Mouse (Mus musculus) heart, adult 11 months (tissue): Measurements from ENCODE around the gene Plekha1.

Source experiments
- DNase-seq: peaks from one replicate; pipeline ENCODE4 v3.0.0; 2022

Gene Plekha1

DNA sequence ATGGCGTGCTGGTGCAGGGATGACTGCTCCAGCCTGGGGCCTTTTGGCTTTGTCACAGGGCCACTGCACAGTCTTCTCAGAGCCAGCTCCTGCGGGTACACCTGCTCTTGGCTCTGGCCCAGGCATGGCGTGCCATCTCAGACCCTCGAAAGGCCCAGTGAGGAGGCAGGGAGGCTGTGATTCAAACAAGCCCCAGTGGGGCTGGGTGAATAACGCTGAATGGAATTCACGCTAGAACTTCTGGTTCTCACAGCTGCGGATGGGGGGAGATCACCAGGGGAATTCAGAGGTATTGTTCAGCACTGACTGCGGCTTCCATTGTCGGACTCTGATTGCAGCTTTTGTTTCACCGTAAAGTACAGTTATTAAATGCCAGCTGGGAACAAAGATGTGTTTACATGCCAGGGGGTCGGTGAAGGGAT lies 4.8 kb upstream of the Plekha1 start:
- peak; percentile 90 for DNase-seq

GRCm38 (mm10) chr7:130862501-130862900 lies 3.1 kb upstream of the Plekha1 start:
- DNase-seq, result peak; percentile 86

- peak; percentile 88 for DNase-seq
Observed at GRCm38 (mm10) chr7:130864711-130865110, 845 bp upstream of the Plekha1 start.

- peak; percentile 75 for DNase-seq
Observed at GRCm38 (mm10) chr7:130866640-130867039, 1.1 kb downstream of the Plekha1 start.

GRCm38 (mm10) chr7:130867256-130867655 lies 1.7 kb downstream of the Plekha1 start:
- peak; percentile 64 for DNase-seq

GRCm38 (mm10) chr7:130884161-130884560 lies 18.6 kb downstream of the Plekha1 start:
- DNase-seq, result peak; percentile 80

DNA sequence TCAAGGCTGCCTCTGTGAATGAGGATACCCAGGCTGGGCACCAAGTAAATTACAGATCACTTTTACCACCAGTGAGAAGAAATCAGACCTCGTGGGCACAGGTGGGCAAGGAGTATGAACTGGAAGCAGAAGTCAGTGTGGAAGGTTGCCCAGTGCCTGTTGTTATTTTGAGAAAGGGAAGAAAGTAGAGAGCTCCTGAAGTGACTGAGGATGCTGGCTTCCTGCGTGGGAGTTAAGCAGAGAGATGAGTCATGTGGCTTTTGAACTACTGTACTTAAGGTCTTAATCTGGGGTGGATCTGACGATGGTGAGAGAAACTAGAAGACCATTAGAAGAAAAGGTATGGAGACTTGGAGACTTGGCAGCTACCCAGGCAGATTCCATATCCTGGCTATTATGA lies 20.7 kb downstream of the Plekha1 start:
- DNase-seq, result peak; percentile 84

- DNase-seq, result peak; percentile 90
Observed at GRCm38 (mm10) chr7:130887946-130888345, 22.4 kb downstream of the Plekha1 start.

DNA sequence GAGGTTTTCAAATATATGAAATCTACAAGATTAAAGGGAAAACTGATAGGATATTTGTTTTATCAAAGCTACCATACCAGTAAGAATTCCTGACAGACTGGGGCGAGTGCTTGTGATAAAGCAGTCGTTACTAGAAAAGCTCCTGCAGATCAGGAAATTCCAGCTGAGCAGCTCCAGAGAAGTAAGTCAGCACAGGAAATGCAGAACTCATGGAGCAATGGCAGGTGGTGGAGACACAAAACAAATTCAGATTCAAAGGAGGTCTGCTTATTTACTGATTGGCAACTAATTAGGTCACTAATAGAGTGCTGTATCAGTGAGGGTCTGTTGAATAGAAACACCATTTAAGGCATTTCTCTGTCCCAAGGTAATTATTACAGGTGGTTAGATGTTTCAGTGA lies 25.3 kb downstream of the Plekha1 start:
- no peak for DNase-seq

GRCm38 (mm10) chr7:130892973-130893372 lies 27.4 kb downstream of the Plekha1 start:
- DNase-seq, result peak; percentile 95

DNA sequence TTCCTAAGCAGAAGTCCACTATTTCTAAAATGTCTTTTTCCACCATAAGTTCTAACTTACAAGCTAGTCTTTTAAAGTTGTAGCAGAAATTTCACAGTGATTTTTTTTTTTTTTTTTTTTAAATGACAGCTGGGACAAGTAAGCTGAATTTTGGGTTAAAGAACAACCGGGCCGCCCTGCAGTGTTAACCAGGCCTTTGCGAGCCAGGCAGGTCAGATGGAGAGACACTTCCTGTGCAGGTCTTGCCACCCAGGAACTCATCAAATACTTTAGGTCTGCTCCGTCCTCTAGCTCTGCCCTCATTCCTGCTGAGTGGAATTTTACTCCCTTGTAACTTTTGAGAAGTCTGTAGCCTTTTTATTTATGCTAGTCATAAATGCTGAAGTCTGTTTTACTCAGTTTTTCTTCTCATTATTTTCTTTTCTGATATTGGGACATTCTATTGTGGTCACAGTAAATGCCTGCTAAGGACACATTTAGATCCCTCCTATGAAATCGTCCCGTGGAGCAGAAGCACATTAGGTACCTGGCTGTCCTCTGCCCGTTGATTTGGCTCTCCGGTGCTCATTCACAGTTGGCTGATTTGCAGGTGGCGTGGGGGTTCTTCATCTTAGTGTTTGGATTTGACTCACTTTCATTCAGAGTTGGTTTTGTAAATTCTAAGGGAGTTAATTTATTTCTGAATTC lies 29.5 kb downstream of the Plekha1 start:
- no peak for DNase-seq

GRCm38 (mm10) chr7:130895618-130895945 lies 30.0 kb downstream of the Plekha1 start:
- no peak for DNase-seq

DNA sequence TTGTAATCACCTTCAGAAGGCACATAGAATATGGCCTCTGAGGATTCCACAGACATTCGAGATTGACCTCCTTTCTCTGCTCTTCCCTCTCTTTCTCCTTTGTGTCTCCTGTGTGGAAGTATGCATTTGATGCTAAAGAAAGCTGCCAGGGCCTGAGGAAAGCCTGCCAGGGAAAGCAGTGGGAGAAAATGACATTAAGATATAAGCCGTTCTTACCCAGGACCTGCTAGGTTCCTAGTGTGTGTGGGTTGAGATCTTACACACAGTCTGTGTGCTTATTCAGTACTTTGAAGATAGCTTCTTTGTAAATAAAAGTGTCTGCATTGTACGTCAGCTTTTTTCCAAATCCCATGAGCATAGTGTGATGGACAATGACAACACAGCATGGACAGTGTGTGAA lies 30.5 kb downstream of the Plekha1 start:
- no peak for DNase-seq

DNA sequence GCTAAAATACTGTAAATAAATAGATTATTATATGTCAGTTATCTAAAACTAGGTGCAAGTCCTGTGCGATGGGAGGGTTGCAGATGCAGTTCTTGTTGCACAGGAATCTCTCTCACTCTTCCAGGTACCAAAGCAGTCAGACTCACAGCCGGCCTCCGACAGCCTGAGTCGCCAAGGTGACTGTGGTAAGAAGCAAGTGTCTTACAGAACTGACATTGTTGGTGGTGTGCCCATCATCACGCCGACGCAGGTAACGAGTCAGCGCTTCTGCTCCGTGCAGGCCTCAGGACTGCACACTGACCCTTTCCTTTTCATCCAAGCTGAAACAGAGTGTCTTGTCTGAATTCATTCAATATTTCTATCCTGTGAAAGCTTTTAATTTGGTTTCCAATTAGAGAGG lies 31.6 kb downstream of the Plekha1 start:
- DNase-seq, result no peak

DNA sequence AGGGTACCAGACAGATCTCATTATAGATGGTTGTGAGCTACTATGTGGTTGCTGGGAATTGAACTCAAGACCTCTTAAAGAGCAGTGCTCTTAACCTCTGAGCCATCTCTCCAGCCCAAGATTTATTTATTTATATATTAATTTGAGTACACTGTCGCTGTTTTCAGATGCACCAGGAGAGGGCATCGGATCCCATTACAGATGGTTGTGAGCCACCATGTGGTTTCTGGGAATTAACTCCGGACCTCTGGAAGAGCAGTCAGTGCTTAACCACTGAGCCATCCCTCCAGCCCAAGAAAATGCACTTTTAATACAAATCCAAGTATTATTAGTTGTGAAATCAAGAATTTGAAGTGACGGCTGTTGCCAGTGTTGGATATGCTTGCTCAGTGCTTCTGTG lies 32.8 kb downstream of the Plekha1 start:
- DNase-seq, result peak; percentile 76

GRCm38 (mm10) chr7:130900233-130900848 lies 34.8 kb downstream of the Plekha1 start:
- DNase-seq, result peak; percentile 62

GRCm38 (mm10) chr7:130902929-130903328 lies 37.4 kb downstream of the Plekha1 start:
- no peak for DNase-seq

- peak; percentile 92 for DNase-seq
Observed at GRCm38 (mm10) chr7:130903505-130904074, 38.0 kb downstream of the Plekha1 start.

DNA sequence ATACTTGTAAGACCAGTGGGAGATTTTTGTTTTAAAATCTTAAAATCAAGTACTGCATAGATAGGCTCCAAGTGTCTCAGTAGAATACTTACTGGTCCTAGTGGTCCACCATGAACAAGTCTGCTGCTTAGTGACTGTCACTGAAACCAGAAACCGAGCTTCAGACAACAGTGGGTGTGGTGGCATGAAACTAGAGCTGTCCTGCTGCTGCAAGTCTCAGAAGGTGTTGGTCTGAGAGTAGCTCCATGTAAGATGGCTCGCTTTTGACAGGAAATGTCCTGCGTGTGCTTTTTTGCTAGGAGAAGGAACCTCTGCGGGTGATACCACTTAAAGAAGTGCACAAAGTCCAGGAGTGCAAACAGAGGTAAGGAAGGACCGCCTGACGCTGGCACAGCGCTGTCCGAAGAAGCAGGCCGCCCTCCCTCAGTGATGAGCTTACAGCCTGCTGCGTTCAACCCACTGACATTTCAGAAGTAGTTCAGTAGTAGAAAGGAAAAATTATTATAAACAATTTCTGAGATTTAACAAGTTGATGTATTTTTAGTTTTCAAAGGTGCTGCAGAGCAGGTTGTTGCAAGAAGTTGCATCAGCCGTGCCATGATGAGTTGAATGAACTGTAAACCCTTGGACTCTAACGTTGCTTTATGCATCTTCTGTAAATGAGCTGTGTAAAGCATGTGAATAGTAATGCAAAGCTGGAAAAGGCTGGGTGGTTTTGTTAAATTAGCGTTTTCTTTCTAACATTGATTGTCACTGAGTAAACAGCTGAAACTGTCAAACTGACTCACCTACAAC lies 39.2 kb downstream of the Plekha1 start:
- DNase-seq, result peak; percentile 57

DNA sequence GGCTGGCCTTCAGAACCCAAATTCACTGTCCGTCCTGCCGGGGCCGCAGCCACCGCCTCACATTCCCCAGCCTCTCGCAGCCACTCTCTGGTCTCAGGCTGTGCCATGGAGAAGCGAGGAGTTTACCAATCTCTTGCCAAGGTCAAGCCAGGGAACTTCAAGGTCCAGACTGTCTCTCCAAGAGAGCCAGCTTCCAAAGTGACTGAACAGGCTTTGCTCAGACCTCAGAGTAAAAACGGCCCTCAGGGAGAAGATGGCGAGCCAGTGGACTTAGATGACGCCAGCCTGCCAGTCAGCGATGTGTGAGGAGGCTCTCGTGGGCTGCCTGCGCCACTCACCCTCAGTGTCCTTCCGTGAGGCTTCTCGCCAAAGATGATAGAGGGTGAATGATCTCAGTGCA lies 45.3 kb downstream of the Plekha1 start:
- peak; percentile 88 for DNase-seq

- peak; percentile 59 for DNase-seq
Observed at GRCm38 (mm10) chr7:130914693-130915363, 49.3 kb downstream of the Plekha1 start.

DNA sequence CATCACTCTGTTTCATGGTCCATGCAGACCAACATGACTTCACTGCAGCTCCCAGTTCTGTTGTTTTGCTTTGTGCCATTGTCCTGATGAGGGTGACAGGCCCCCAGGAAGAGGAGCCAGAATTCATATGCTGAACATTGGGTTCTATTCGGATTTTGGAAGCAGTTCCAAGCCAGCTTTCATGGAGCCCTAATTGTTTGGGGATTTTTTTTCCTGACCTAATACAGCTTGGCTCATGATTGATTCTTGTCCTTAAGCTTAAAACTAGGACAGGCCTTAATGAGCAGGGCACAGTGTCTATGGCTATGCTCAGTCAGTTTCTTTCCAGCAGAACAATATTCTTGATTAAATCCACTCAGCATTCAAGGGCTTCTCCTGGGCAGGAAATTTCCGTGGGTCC lies 52.7 kb downstream of the Plekha1 start:
- peak; percentile 52 for DNase-seq
